Comparison of ENCODE assay signal across 9 mouse cellular contexts in the genomic region with DNA sequence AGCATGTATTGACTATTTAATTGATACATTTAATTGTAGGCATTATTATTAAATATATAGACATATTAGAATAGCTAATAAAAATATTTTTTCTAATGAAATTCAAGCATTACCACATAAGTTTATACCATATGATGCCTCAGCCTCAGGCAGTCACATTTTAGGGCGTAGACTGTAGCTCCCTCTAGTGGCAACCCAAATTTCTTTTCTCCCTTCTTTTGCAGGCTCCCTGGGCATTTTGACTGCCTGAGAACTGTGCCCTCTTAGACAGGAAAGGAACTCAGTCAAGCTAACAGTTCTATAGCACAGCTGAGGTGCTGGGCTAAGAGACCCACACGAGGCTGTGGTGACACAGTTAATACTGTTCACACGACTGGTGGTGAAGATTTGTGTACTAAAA. TPM values are rescaled to one million over a fixed set of nuclear protein-coding genes. Genes with fewer than 3 reads are reported as not detected.
DNase-seq lines count a peak whose midpoint lies in the region; ATAC-seq and TF ChIP-seq lines count a peak whose summit lies in the region.
"Had no signal": no experiment of that assay in that cellular context is flagged by ENCODE, and none has a peak within 500 bp of the region (broad histone marks: within the 10 kb centered on the region; RNA-seq: fewer than 3 reads in every experiment).

No protein-coding gene starts in this region.

- TF ChIP-seq CTCF in heart, adult 2 months (IDR thresholded peaks at IDR 0.05) = peak; percentile 86
- peak; percentile 97 for TF ChIP-seq CTCF in layer of hippocampus, adult 2 months (conservative IDR thresholded peaks at IDR 0.05)

- TF ChIP-seq EP300 in heart, adult 2 months (IDR thresholded peaks at IDR 0.05; ENCODE audit: insufficient read depth, low read depth, low read length) = 0 out of 2 replicates have a peak, but pooled peaks have one; percentile 13

- no peak overlapping the region for H3K9ac ChIP-seq in heart, adult 2 months (ENCODE audit: low read depth, low read length)
- H3K9ac ChIP-seq in ES-E14 (ENCODE audit: insufficient read depth, low read depth, low read length, poor library complexity, severe bottlenecking) = no peak overlapping the region
- H3K9ac ChIP-seq: lung, embryonic 15.5 days had no signal

- in situ Hi-C loops in ES-E14 (cut with MboI; ENCODE audit: low sequenced_read_pairs in 2 of 2, unreplicated experiment in 2 of 2) = loop anchor here (10.0 to 25.0 kb wide), 3 partner anchors 132 to 260 kb away; a partner anchor contains a TSS

- no peak overlapping the region for H3K4me3 ChIP-seq in heart, adult 2 months
- no peak overlapping the region for H3K4me3 ChIP-seq in heart, embryonic 10.5 days
- no peak overlapping the region for H3K4me3 ChIP-seq in ES-E14 (ENCODE audit: insufficient read depth in 1 of 2, low read depth in 1 of 2, low read length in 2 of 2, poor library complexity in 1 of 2, severe bottlenecking in 1 of 2)
- H3K4me3 ChIP-seq in layer of hippocampus, adult 2 months = no peak overlapping the region
- H3K4me3 ChIP-seq: lung, embryonic 15.5 days had no signal

- intact Hi-C loops in heart, adult 2 months (cut with DNase I) = loop anchor here (2.0 to 10.0 kb wide), 2 partner anchors 52 to 448 kb away; no protein-coding TSS in a partner anchor

- no peaks in the 10 kb centered on the region for H3K9me3 ChIP-seq in heart, embryonic 10.5 days
- H3K9me3 ChIP-seq in ES-E14 (ENCODE audit: control insufficient read depth, insufficient read depth, low read depth, low read length) = no peaks in the 10 kb centered on the region
- H3K9me3 ChIP-seq: lung, embryonic 15.5 days had no signal

- H3K36me3 ChIP-seq in heart, adult 2 months (ENCODE audit: control insufficient read depth, insufficient read depth, low read length) = no peaks in the 10 kb centered on the region
- no peaks in the 10 kb centered on the region for H3K36me3 ChIP-seq in heart, embryonic 10.5 days
- no peaks in the 10 kb centered on the region for H3K36me3 ChIP-seq in ES-E14 (ENCODE audit: control insufficient read depth, insufficient read depth, low read length, poor library complexity, severe bottlenecking)
- H3K36me3 ChIP-seq: lung, embryonic 15.5 days had no signal

- DNase-seq in heart, adult 2 months = peak; percentile 13 to 23
- DNase-seq in heart, embryonic 10.5 days (ENCODE audit: low spot score) = no peak
- DNase-seq in ES-E14 (ENCODE audit: low read depth, low spot score) = peak; percentile 27
- DNase-seq in cerebellum, adult 9-10 months = peak; percentile 51
- peak; percentile 50 to 78 for DNase-seq in layer of hippocampus, adult 2 months (ENCODE audit: low spot score in 2 of 2)
- peak; percentile 34 to 51 for DNase-seq in right cerebral cortex, postnatal 36 days (ENCODE audit: low spot score in 2 of 2)

- H3K27ac ChIP-seq in heart, adult 2 months = no peak overlapping the region
- no peak overlapping the region for H3K27ac ChIP-seq in heart, embryonic 10.5 days
- H3K27ac ChIP-seq in ES-E14 (ENCODE audit: insufficient read depth, low read depth, low read length, poor library complexity, severe bottlenecking) = no peak overlapping the region
- H3K27ac ChIP-seq in layer of hippocampus, adult 2 months = no peak overlapping the region
- H3K27ac ChIP-seq: lung, embryonic 15.5 days had no signal

- no peaks in the 10 kb centered on the region for H3K4me1 ChIP-seq in heart, adult 2 months (ENCODE audit: control insufficient read depth, insufficient read depth, low read length)
- H3K4me1 ChIP-seq in heart, embryonic 10.5 days = no peaks in the 10 kb centered on the region
- no peaks in the 10 kb centered on the region for H3K4me1 ChIP-seq in ES-E14 (ENCODE audit: control insufficient read depth in 2 of 2, insufficient read depth in 2 of 2, low read length in 2 of 2, poor library complexity in 1 of 2)

- no peak for TF ChIP-seq POLR2A in heart, adult 2 months (IDR thresholded peaks at IDR 0.05; ENCODE audit: insufficient read depth, low read depth, low read length)

- H3K79me2 ChIP-seq in heart, adult 2 months (replicated peaks; ENCODE audit: control insufficient read depth, insufficient read depth, low read length) = no peaks in the 10 kb centered on the region

- peak; percentile 64 for ATAC-seq in granulocyte monocyte progenitor cell, adult 5-6 weeks (replicated peaks; ENCODE audit: poor library complexity, severe bottlenecking)
- ATAC-seq in megakaryocyte progenitor cell, adult 5-6 weeks (replicated peaks; ENCODE audit: poor library complexity) = peak; percentile 91

- H3K27me3 ChIP-seq in heart, adult 2 months (ENCODE audit: control insufficient read depth, insufficient read depth, low read length) = peaks cover 2% of the 10 kb centered on the region; the same call in 1 of the 2 replicates
- H3K27me3 ChIP-seq in heart, embryonic 10.5 days (ENCODE audit: insufficient read depth, poor library complexity, severe bottlenecking) = no peaks in the 10 kb centered on the region

- 7% methylated on average over 3 of the region's 3 CpGs for WGBS in heart, adult 2 months
- 3% methylated on average over 3 of the region's 3 CpGs for WGBS in heart, embryonic 10.5 days

TF ChIP-seq in ES-E14, 5 proteins besides CTCF, POLR2A, EP300 and RAD21:
- peak; percentile 54; the same call in 1 of the 2 replicates for TF ChIP-seq ZC3H11A (IDR thresholded peaks at IDR 0.05; ENCODE audit: borderline replicate concordance, low read depth, low read length)
- TF ChIP-seq HCFC1 (IDR thresholded peaks at IDR 0.05; ENCODE audit: borderline replicate concordance, insufficient read depth, low read length) = no peak

RNA-seq across cellular contexts. Expression of a gene that starts 12.3 kb away (rescaled TPM):
- not detected for total RNA-seq in heart, adult 2 months (2021)
- 0.27 TPM in 1 of 2 replicates, not detected in the other for polyA plus RNA-seq in heart, adult 2 months (2012; rRNA removed)
- polyA plus RNA-seq in heart, embryonic 10.5 days (2016; fragmentation: Nextera tagmentation; extraction: Ambion mirVana) = 0.54 and 1.8 TPM in 2 replicates
- 1.3 and 1.7 TPM in 2 replicates for total RNA-seq in ES-E14 (2012; rRNA removed)
- not detected in 2 replicates for total RNA-seq in granulocyte monocyte progenitor cell, adult 5-6 weeks (2014; fragmentation: Nextera tagmentation)
- 0.36 TPM in 1 of 2 replicates, not detected in the other for total RNA-seq in granulocyte monocyte progenitor cell, adult 5-6 weeks (2017)
- total RNA-seq in layer of hippocampus, adult 2 months (2021) = under 1 TPM; 0.74 to 0.96 TPM
- 0.52 TPM in 1 of 2 replicates, not detected in the other for total RNA-seq in megakaryocyte progenitor cell, adult 5-6 weeks (2015)
- not detected in 2 replicates for total RNA-seq in megakaryocyte progenitor cell, adult 5-6 weeks (2017)
